Mouse (Mus musculus) spleen, postnatal 10 days (tissue): ENCODE results near the gene Ppm1m.
A peak's percentile ranks its signal among the peaks of the same experiment; 100 is the strongest.

ENCODE experiments used
- DNase-seq, 2 experiments: peaks; one replicate each; pipeline ENCODE4 v3.0.0; 2021 to 2022; ENCODE audit warnings: low spot score in 2 of 2

Ppm1m gene

DNA sequence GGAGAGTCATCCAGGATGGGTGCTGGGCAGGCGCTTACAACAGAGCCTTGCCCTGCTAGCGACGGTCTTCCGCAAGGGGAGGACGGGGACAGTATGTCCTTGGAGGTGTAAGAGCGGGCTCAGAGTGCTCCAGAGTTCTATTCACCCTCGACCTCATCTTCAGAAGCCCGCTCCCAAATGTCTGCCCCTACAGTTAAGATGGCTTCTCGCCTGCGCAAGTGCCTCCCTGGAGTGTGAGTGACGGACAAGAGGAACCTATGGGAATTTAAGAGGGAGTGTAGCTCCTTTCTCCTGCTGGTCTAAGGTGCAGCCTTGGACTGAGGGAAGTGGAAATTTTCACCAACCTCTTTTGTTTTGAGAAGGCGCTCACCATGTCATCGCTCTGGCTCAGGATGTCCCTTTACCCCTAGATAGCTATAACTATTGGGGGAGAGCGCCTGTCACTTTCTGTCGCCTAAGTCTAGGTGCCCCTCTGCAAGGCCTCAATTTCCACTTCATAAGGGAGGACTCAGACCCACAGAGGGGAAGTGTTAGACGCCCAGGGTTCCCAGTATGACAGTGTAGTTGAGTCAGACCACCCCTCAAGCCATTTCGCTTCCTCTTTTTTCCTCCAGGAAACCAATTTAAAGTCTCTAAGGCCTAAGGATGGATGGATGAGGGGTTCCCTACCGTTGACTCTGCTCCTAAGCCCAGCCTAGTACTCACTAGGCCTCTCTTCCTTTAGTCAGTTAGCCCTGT lies at the start of gene Ppm1m:
Gene Ppm1m, minus strand, starts transcription at position 212 of the 738 bp plus-strand sequence.
- DNase-seq, result peak in 1 of 2 experiments; percentile 19

DNA sequence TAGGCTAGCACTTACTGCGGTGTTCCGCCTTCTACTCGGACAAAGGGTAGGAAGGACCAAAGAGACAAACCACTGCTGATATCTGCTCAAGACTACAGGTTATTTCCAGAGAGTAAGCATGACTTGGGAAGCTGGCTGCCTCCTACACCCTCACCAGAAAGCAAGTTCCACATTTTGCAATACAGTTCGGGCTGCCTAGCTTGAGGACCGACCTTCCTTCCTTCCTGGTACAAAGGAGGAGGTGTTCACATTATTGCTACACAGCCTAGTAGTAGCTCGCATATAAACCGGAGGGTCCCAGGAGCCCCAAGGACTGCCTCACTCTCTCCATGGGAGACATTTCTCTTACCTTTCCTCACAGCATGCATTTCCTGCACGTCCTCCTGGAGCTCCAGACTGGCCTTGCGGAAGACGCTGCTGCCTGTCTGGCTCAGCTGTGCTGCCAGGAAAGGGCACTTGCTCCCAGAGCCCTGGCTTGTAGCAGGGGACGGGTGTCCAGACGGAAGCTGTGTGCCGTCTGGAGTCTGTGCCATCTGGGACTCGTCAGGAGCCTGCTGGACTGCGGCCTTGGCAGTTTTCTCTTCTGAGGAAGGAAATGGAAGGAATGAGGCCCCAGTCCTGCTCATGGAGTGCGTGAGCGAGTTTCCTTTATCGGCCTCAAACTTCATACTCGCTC lies 43.4 kb upstream of the Ppm1m start:
- peak in 1 of 2 experiments; percentile 20 for DNase-seq

GRCm38 (mm10) chr9:106241541-106242164 lies 42.1 kb upstream of the Ppm1m start:
- no peak for DNase-seq

DNA sequence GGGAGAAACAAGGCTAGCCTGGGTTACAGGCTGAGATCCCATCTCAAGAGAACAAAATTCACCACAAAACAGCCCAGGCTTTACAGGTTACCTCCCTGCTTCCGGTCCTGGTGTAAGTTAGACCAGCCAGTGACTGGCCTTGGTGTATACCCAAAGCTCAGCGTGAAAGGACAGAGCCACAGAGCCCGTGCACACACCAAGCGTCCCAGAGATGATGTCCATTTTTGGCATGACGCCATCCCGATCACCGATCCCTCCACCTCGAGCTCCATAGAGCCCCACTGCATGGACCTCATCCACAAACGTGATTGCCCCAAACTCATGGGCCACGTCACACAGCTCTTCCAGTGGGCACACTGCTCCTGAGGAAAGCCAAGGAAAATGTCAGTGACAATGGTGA lies 38.3 kb upstream of the Ppm1m start:
- no peak for DNase-seq

DNA sequence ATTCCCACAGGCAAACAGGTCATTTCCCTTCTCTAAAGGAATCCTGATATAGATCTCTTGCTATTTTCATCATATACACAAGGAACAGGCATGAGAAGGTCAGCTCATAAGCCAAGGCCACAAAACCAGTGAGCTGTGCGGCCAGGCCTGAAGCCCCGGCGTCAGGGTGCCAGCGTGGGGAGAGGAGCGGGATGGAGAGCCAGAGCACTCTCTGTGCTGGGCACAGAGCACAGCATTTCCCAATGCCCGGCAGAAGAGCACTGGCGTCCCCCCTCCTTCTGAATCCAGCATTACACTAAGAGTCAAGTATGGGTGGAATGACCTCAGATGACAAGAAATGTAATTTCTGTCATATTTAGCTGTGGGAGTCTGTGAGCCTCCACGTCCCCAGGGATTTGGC lies 37.9 kb upstream of the Ppm1m start:
- no peak for DNase-seq

- DNase-seq, result no peak
Observed at GRCm38 (mm10) chr9:106236818-106237211, 37.3 kb upstream of the Ppm1m start.

DNA sequence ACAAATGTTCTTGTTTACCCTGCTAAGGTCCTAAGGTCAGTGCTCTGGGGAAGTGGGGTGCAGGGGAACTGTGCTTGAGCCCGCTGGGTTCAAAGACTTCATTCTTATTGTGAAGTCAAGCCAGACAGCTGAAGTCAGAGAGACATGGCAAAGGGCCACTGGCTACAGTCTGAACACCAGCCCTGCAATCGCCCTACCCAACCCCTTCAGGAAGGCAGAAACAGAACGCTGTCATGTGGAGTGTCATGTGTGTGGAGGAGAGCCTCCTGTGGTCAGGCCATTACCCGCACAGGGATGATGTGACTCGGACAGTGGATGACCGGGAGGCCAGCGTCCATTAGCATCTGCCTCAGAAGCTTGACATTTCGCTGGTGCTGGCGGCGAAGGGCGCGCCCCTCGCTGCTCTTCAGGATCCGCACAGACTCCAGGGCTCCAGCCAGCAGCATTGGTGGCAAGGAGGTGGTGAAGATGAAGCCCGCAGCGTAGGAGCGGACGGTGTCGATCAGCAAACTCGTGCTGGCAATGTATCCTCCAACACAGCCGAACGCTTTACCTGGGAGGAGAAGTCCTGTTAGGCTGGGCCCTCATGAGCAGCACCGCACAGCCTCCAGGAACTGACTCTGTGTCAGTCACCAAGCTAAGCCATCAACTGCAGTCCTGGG lies 36.7 kb upstream of the Ppm1m start:
- no peak for DNase-seq

- DNase-seq, result no peak
Observed at GRCm38 (mm10) chr9:106235194-106235830, 35.8 kb upstream of the Ppm1m start.

DNA sequence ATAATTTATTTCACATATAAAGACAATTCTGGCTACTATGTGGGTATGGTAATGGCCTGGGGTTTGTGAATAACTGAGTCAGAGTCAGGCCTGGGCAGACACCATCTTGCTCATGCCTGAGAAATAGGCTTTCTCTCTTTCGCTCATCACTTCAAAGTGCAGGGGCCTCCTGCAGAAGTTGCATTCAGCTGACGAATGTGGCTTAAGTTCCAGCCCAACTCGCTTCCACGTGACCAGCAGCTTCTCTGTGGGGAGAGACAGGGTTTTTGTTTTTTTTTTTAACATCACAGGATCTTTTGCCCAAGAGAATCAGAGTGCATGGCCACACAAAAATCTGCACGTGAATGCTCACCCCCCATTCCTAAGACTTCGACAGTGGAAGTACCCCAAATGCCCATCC lies 34.4 kb upstream of the Ppm1m start:
- DNase-seq, result no peak

- no peak for DNase-seq
Observed at GRCm38 (mm10) chr9:106232956-106233355, 33.4 kb upstream of the Ppm1m start.

GRCm38 (mm10) chr9:106231816-106232215 lies 32.3 kb upstream of the Ppm1m start:
- DNase-seq, result no peak

- no peak for DNase-seq
Observed at GRCm38 (mm10) chr9:106231220-106231619, 31.7 kb upstream of the Ppm1m start.

- DNase-seq, result no peak
Observed at GRCm38 (mm10) chr9:106230734-106231106, 31.2 kb upstream of the Ppm1m start.

GRCm38 (mm10) chr9:106230051-106230733 lies 30.6 kb upstream of the Ppm1m start:
- no peak for DNase-seq

- no peak for DNase-seq
Observed at GRCm38 (mm10) chr9:106227790-106228429, 28.4 kb upstream of the Ppm1m start.

GRCm38 (mm10) chr9:106226151-106226682 lies 26.7 kb upstream of the Ppm1m start:
- DNase-seq, result no peak

- no peak for DNase-seq
Observed at GRCm38 (mm10) chr9:106225469-106226150, 26.1 kb upstream of the Ppm1m start.

DNA sequence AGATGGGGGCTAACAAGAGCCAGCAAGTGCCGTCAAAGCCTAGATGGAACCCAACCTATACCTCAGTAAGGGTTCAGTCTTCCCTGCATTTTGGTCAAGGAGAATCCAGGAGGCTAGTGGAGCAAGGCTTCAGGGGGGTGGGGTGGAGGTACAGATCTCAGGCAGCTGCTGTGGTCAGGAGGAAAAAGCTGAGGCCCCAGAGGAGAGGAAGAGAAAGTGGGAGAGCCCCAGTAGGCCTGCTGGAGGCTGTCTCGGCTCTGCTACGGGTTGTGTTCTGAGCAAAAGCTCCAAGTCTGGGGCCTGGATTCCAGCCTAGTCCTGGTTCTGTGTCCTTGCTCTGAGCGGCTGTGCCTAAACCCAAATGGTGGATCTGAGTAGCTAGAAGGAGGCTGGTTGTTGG lies 23.4 kb upstream of the Ppm1m start:
- peak in 1 of 2 experiments; percentile 36 for DNase-seq

DNA sequence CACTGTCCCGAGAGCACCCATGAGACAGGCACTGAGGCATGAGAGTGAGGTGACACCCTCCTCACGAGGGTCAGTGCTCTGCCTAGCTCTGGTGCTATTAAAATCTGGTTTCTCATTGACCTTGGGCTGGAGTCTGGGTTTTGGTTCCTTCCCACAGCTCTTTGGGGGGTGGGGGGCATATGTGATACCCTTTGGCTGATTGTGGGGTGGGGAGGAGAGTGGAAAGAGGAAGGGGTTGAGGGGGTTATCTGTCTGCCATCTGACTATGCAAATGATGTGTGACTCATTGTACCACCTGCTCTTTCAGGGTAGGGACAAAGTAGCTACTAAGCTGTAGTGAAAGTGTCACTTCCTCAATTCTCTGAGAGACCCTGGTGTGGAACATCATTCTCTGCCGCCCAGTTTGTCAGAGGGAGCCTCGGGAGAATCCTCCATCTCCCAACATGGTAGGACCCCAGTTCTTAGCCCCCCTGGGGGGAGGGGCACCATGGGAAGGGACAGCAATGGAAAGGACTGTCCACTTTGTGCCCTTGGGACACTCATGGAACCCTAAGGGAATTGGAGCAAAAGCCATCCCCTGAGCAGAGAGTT lies 22.8 kb upstream of the Ppm1m start, which contains the start of gene Tlr9:
Gene Tlr9, plus strand, starts transcription at position 338 of the 591 bp plus-strand sequence.
- peak; percentile 22 to 55 for DNase-seq
